Mouse (Mus musculus) C2C12 (cell line): ENCODE results near the gene Plet1. TPM values are rescaled to one million over a fixed set of nuclear protein-coding genes. Genes with fewer than 3 reads are reported as not detected.
A peak's percentile ranks its signal among the peaks of the same experiment; 100 is the strongest.

ENCODE experiments used
- H3K27me3 ChIP-seq: one replicate; pipeline ENCODE4 v1.6.1; 2011; ENCODE audit not compliant: control insufficient read depth, insufficient read depth, insufficient read length
- H3K36me3 ChIP-seq: one replicate; pipeline ENCODE4 v1.6.1; 2011; ENCODE audit not compliant: control insufficient read depth, insufficient read depth
- H3K4me3 ChIP-seq: one replicate; pipeline ENCODE4 v1.5.1; 2011; ENCODE audit warnings: mild to moderate bottlenecking, control low read depth; ENCODE audit not compliant: poor library complexity, insufficient read depth, severe bottlenecking
- H3K79me2 ChIP-seq: one replicate; pipeline ENCODE4 v1.6.1; 2011; ENCODE audit not compliant: control insufficient read depth, insufficient read depth
- H3K79me3 ChIP-seq: one replicate; pipeline ENCODE4 v1.6.1; 2011; ENCODE audit warnings: low read depth, control low read depth
- H3ac ChIP-seq: one replicate; pipeline ENCODE3; 2011; ENCODE audit warnings: low read depth; ENCODE audit not compliant: control insufficient read depth, insufficient read length
- CEBPB ChIP-seq: IDR thresholded peaks from one replicate; pipeline ENCODE4 v1.6.1; 2011; ENCODE audit warnings: low read depth, mild to moderate bottlenecking, control low read depth, moderate library complexity
- CTCF ChIP-seq: IDR thresholded peaks from one replicate; pipeline ENCODE4 v1.5.1; 2011; ENCODE audit not compliant: control insufficient read depth, insufficient read depth, insufficient read length
- FOSL1 ChIP-seq: IDR thresholded peaks from one replicate; pipeline ENCODE4 v1.8.0; 2011; ENCODE audit warnings: mild to moderate bottlenecking, low read length; ENCODE audit not compliant: poor library complexity, insufficient read depth, severe bottlenecking
- MAX ChIP-seq: IDR thresholded peaks from one replicate; pipeline ENCODE4 v1.6.1; 2011; ENCODE audit warnings: mild to moderate bottlenecking, control low read depth
- MYOD1 ChIP-seq: IDR thresholded peaks from one replicate; pipeline ENCODE4 v1.6.1; 2011; ENCODE audit warnings: low read depth; ENCODE audit not compliant: control insufficient read depth, insufficient read length
- MYOG ChIP-seq: IDR thresholded peaks from one replicate; pipeline ENCODE4 v1.6.1; 2011; ENCODE audit not compliant: control insufficient read depth, insufficient read length; ENCODE audit errors: extremely low read depth
- USF1 ChIP-seq: IDR thresholded peaks from one replicate; pipeline ENCODE4 v1.6.1; 2011; ENCODE audit warnings: low read depth, mild to moderate bottlenecking, control low read depth, moderate library complexity
- polyA plus RNA-seq: library from polyadenylated mRNA; unstranded; fragments of >200 nt; fragmentation: generic; extraction: Trizol; gene quantifications from one replicate; pipeline ENCODE4 v1.2.1, GENCODE M21; 2012; ENCODE audit warnings: missing spikeins

The Plet1 gene
- polyA plus RNA-seq, 1 experiment: 0.35 TPM

DNA sequence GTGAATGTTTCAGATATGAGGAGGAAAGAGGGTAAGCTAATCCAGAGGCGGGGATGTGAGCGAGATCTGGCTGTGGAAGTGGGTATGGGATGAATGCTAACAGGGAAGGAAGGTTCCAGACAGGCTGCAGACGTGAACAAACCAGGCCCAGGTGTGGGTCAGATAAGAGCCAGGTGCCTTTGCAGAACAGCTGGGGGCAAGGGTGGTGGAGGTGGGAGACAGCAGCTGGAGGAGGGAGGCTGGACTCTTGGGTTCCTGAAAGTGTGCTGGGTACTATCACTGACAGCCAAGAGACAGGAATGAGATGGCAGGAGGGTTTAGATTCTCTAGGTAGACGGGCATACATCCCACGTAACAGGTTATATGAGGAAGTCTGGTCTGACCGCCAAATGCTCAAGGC, 2.8 kb downstream of the Plet1 start:
- Histone ChIP-seq H3K36me3 (no peaks in the 10 kb centered on the region), H3K27me3 (no peaks in the 10 kb centered on the region), H3K4me3 (no peak overlapping the region), H3ac (no peak overlapping the region), H3K79me3 (no peaks in the 10 kb centered on the region), H3K79me2 (no peaks in the 10 kb centered on the region)
- TF ChIP-seq MYOG: no peak
- TF ChIP-seq MYOD1: no peak

DNA sequence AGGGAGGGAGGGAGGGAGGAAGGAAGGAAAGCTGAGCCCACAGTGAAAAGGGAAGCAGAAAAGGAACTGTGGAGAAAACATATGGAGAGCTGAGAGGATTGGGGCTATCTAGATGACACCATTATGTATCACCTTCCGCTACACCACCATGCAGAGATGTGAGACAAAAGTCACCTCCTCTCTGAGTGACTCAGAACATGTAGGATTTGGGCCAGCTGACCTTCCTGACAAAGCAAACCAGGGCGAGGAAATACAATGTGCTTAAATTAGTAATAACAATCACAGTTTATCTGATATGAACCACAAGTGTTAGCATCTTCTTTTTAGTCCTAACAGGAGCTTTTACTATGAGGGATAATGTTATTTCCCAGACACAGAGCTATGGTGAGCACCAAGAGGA, 3.2 kb downstream of the Plet1 start:
- no peaks in the 10 kb centered on the region for H3K79me2 ChIP-seq
- no peak overlapping the region for H3K4me3 ChIP-seq
- peak; percentile 20 for TF ChIP-seq MYOD1
- TF ChIP-seq MYOG: no peak
- no peak for TF ChIP-seq CTCF
- no peak for TF ChIP-seq CEBPB
- TF ChIP-seq MAX: no peak
- no peak for TF ChIP-seq USF1
- TF ChIP-seq FOSL1: peak; percentile 40
- H3ac ChIP-seq: no peak overlapping the region
- no peaks in the 10 kb centered on the region for H3K79me3 ChIP-seq
- H3K27me3 ChIP-seq: no peaks in the 10 kb centered on the region
- no peaks in the 10 kb centered on the region for H3K36me3 ChIP-seq

DNA sequence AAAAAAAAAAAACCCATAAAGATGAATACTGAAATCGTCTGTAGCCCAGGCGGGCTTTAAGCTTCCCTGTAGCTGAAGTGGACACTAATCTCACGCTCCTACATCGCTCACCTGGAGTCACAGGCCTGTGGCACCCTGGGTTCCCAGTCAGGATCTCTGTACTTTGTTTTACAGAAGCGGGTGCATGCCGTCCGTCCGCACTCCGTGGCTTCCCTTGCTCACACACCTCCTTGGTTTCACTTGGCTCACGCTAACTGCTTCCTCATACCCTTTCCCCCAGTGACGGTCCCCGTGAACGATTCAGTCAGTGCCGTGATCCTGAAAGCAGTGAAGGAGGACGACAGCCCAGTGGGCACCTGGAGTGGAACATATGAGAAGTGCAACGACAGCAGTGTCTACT, 4.5 kb downstream of the Plet1 start:
- no peak overlapping the region for H3K4me3 ChIP-seq
- no peaks in the 10 kb centered on the region for H3K79me3 ChIP-seq
- no peak for TF ChIP-seq MAX
- no peak for TF ChIP-seq FOSL1
- no peak for TF ChIP-seq MYOG
- no peaks in the 10 kb centered on the region for H3K79me2 ChIP-seq
- H3ac ChIP-seq: no peak overlapping the region
- no peaks in the 10 kb centered on the region for H3K36me3 ChIP-seq
- no peaks in the 10 kb centered on the region for H3K27me3 ChIP-seq

DNA sequence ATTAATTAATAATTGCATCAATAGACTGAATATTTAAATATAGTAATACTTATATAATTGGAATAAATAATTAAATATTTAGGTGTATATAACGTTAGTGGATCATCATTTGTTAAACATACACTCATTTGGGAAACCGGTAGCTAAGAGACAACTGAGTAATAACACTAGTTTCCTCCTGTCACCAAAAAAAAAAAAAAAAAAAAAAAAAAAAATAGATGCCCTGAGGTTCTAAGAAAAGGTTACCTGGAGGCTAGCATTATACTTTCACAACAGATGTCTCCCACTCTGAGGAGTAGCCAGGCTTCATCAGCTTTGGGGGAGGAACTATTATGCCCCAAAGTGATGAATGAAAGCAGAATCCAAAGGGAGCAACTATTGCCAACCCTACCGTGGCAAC, 5.5 kb downstream of the Plet1 start:
- no peak for TF ChIP-seq MYOG
- TF ChIP-seq MYOD1: no peak
- TF ChIP-seq FOSL1: no peak
- no peak for TF ChIP-seq USF1
- TF ChIP-seq CTCF: no peak
- TF ChIP-seq CEBPB: no peak
- no peak for TF ChIP-seq MAX
- H3K27me3 ChIP-seq: no peaks in the 10 kb centered on the region
- no peak overlapping the region for H3K4me3 ChIP-seq

DNA sequence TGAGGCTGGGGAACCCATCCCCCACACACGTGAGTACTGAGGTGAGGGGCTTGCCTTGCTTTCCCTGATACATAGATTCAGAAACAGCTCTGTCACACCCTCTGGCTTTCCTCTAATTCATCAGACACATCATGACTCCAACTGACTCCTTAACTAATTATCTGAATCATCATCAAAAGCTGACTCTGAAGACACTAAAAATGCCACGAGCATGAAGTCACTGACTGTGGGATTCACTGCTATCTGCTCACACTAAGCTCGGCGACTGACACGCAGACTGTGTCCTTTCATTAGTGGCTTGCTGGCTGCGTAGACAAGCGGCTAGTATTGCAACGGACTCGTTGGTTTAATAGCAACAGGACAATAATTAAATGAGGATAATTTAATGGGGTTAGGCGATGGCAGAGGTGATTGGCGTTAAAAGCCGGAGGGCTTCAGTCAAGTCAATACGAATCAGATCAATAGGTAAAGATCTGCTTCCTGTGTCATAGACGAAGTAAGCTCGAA, 6.2 kb downstream of the Plet1 start:
- TF ChIP-seq MYOG (no peak), MAX (no peak), CEBPB (no peak), USF1 (no peak), MYOD1 (no peak), FOSL1 (no peak), CTCF (no peak)
- H3K79me2 ChIP-seq: no peaks in the 10 kb centered on the region
- H3K27me3 ChIP-seq: no peaks in the 10 kb centered on the region
- H3K36me3 ChIP-seq: no peaks in the 10 kb centered on the region
- H3K4me3 ChIP-seq: peak overlapping the region; percentile 15
- H3ac ChIP-seq: no peak overlapping the region
- no peaks in the 10 kb centered on the region for H3K79me3 ChIP-seq

More for the DNA sequence above, 5.5 kb downstream of the Plet1 start:
- Histone ChIP-seq H3K36me3 (no peaks in the 10 kb centered on the region), H3K79me2 (no peaks in the 10 kb centered on the region), H3K79me3 (no peaks in the 10 kb centered on the region), H3ac (no peak overlapping the region)

DNA sequence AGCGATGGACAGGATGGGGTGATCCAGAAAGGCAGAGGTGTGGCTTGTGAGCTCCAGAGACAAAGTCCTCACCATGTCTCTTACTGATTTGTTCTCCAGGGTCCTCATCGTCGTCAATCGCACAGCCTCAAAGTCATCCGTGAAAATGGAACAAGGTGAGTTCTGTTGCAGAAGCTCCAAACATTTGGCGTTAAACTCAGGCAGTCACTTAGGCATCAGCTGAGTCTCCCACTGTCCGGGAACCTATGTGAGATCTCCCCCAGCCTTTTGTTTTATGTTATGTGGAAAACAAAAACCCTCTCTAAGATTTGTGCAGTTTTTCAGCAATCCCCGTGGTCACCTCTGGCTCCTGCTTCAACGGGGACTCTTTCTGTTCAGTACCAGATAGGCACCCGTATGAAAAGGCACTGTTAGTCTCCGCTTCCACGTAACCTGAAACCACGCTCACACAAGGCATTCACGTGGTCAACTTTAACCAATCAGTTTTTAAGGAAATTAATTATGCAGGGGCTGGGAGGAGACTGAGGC, 6.7 kb downstream of the Plet1 start:
- TF ChIP-seq FOSL1 (no peak), USF1 (peak; percentile 93)
- no peaks in the 10 kb centered on the region for H3K27me3 ChIP-seq
- H3K79me2 ChIP-seq: no peaks in the 10 kb centered on the region
- H3K4me3 ChIP-seq: peak overlapping the region; percentile 15
- H3ac ChIP-seq: peak overlapping the region; percentile 24
- no peaks in the 10 kb centered on the region for H3K79me3 ChIP-seq
- no peaks in the 10 kb centered on the region for H3K36me3 ChIP-seq
